Mouse (Mus musculus) bone marrow, adult 2 months (tissue): Measurements from ENCODE around the gene Tnnt1. TPM values are rescaled to one million over a fixed set of nuclear protein-coding genes. Genes with fewer than 3 reads are reported as not detected.
A peak's percentile ranks its signal among the peaks of the same experiment; 100 is the strongest.

ENCODE experiments used
- H3K27ac ChIP-seq: fragments of 200-500 bp; 2 replicates; pipeline ENCODE4 v1.5.1; 2012; ENCODE audit warnings: low read depth, mild to moderate bottlenecking, control low read depth, inconsistent platforms, low read length; ENCODE audit not compliant: control insufficient read depth, poor library complexity, insufficient read depth
- H3K4me1 ChIP-seq: fragments of 200-500 bp; 2 replicates; pipeline ENCODE4 v1.6.1; 2011; ENCODE audit warnings: low read length; ENCODE audit not compliant: control insufficient read depth, insufficient read depth
- H3K4me3 ChIP-seq: fragments of 200-500 bp; replicated peaks from 2 replicates; pipeline ENCODE3; 2011; ENCODE audit warnings: mild to moderate bottlenecking, low read depth, low read length, control low read depth; ENCODE audit not compliant: control insufficient read depth
- CTCF ChIP-seq: fragments of 200-500 bp; IDR thresholded peaks from 2 replicates; pipeline ENCODE4 v1.5.1; 2011; ENCODE audit warnings: low read length, control low read depth; ENCODE audit not compliant: control insufficient read depth, insufficient read depth
- POLR2A ChIP-seq: fragments of 200-500 bp; IDR thresholded peaks from 2 replicates; pipeline ENCODE4 v1.6.1; 2011; ENCODE audit warnings: low read depth, mild to moderate bottlenecking, control low read depth, low read length, borderline replicate concordance; ENCODE audit not compliant: control insufficient read depth
- WGBS: fragments of 180-500 bp; shearing (Covaris S2); methylation state at CpG from one replicate; pipeline ENCODE4 v1.1.7; 2018; 5-methylcytosine and 5-hydroxymethylcytosine counted together
- polyA plus RNA-seq: library from polyadenylated mRNA; stranded (reverse); fragments of >200 nt; gene quantifications from 2 replicates; pipeline ENCODE4 v1.2.4, GENCODE M21; 2011; ENCODE audit warnings: low replicate concordance; ENCODE audit not compliant: missing spikeins, insufficient read depth, insufficient read length

Tnnt1 gene
- polyA plus RNA-seq, 1 experiment, result 30.5 TPM

DNA sequence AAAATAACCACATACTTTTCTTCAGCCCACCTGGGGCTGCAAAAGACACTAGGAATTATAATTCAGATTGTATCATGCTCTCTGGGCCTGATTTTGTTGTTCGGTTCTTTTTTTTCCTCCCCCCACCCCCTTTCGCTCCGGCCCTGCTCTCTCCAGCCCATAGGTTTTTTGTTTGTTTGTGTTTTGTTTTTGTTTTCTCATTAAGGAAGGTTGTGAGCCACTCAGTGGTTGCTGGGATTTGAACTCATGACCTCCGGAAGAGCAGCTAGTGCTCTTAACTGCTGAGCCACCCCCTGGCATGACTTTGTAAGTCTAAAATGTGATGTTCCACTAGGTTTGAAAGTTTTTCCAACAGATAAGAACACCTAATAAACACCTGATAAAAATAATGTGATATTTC, 13.1 kb downstream of the Tnnt1 start:
- no peak overlapping the region for H3K4me3 ChIP-seq
- 79% methylated on average over 4 of the region's 4 CpGs for WGBS
- H3K27ac ChIP-seq, result no peak overlapping the region
- TF ChIP-seq POLR2A (no peak), CTCF (no peak)
- H3K4me1 ChIP-seq, result peaks cover 11% of the 10 kb centered on the region

DNA sequence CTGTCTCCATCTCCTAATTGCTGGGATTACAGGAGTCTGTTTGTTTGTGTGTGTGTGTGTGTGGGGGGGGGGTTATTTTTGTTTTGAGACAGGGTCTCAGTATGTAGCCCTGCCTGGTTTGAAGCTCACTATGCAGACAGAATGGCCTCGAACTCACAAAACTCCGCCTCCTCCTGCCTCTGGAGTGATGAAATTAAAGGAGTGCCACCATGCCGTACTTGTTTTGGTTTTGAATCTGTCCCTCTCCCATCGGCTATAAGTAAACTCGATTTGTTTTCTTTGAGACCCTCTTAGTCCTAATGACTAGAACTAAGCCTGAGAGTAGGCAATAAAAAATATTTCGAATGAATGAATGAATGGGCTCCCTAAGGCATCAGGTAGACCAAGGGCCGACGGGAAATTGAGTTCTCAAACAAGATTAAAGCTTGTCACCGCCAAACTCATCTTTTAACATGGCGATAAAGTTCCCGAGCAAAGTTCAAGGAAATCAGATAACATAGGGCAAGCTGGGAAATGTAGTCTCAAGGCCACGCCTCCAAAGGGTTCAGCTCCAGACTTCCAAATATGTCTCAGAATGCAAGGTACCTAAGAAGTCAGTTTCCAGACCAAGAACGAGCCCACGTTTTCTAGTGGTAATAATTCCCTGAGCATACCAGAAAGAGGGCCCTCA, 13.6 kb downstream of the Tnnt1 start:
- 31% methylated on average over 14 of the region's 14 CpGs for WGBS
- H3K4me3 ChIP-seq, result peak overlapping the region; percentile 70
- peaks cover 11% of the 10 kb centered on the region for H3K4me1 ChIP-seq
- 0 out of 2 replicates have a peak, but pooled peaks have one; percentile 2 for TF ChIP-seq POLR2A
- no peak for TF ChIP-seq CTCF
- H3K27ac ChIP-seq, result no peak overlapping the region

DNA sequence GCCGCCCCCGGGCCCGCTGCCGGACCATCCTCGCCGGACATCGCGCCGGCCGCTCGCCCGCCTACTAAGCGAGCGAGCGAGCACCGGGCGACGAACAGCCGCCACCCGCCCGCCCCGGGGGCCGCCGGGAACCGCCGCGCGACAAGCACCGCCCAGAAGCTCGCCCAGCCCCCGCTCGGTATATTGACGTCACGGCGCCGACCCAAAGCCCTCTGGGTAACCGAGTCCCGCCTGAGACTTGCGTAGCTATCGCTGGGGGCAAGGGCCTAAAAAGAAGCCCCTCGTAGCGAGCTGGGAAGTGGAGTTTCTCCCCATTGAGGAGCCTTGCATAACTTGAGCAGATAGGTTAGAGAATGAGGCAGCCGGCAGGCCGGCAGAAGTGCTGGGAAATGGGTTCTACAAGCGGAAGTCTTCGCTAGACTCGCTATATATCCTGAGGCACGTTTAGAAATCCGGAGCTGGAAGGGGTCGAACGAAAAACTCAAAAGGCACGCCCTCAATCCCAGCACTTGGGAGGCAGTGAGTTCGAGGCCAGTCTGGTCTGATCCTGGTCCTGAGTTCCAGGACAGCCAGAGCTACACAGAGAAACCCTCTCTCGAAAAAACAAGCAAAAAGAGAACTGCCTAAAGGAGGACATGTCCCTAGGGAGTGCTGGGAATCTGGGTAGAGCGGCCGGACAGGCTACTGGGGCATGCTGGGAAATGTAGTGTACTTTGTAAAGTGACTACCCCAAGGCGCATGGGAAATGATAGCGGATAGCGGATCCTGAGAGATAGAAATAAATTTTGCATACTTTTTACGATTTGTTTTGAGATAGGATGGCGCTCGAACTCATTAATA, 14.4 kb downstream of the Tnnt1 start, which contains the start of gene Ppp1r12c:
TSS of gene Ppp1r12c (minus strand) at position 123 of the 840 bp plus-strand sequence.
- 2% methylated on average over 61 of the region's 62 CpGs for WGBS
- TF ChIP-seq CTCF (no peak), POLR2A (peak; percentile 76; the same call in 1 of the 2 replicates)
- Histone ChIP-seq H3K4me3 (peak within 1 kb of the TSS; percentile 98), H3K27ac (peak within 1 kb of the TSS; percentile 78), H3K4me1 (peaks cover 10% of the 10 kb centered on the region)

DNA sequence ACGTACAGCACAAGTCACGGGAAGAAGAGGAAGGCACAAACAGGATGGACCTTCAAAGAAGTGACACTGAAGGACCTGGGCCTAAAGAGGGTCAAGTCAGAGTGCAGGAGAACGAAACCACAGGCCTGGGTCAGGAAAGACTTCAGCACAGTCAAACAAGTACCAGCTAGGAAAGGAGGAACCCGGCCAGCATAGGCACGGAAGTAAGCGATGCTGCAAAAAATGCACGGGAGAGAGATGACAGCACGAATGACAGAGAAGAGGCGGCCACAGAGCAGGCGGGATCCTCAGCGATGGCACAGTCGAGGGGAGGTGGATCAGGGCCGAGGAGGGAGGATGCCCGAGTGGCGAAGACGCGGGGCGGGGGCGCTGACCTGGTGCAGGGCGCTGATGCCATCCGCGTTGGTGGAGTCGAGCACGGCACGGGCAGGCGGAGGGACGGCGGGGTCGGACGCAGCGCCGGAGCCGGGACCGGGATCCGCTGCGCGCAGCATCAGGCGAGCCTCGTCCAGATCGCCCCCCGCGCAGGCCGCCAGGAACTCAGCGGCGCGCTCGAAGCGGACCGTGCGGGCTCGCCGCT, 15.2 kb downstream of the Tnnt1 start:
- Histone ChIP-seq H3K4me3 (peak overlapping the region; percentile 98), H3K4me1 (peaks cover 10% of the 10 kb centered on the region), H3K27ac (peak overlapping the region; percentile 78)
- TF ChIP-seq CTCF (no peak), POLR2A (no peak)
- under 1% methylated on average over 46 of the region's 52 CpGs for WGBS

DNA sequence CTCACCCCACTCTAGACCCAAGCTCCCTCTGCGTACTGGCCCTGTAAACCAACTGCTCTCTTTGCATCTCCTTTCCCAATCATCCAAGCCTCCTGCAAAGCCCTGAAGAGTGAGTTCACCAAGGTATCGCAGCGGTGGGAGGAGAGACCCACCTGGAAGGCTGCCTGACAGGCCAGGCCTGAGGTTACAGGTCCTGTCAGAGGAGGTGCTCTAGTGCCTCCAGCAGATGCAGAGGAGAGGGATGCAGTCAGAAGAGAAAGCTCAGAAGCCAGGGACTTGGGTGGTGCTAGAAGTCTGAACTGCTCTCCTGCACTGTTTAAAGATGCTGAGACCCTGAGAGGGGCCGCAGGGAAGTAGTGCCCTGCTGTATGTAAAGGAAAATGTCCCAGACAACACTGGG, 17.1 kb downstream of the Tnnt1 start:
- TF ChIP-seq POLR2A (no peak), CTCF (no peak)
- no peak overlapping the region for H3K4me3 ChIP-seq
- no peak overlapping the region for H3K27ac ChIP-seq
- peaks cover 5% of the 10 kb centered on the region; the same call in 1 of the 2 replicates for H3K4me1 ChIP-seq
- WGBS, result 89% methylated on average over 4 of the region's 4 CpGs

DNA sequence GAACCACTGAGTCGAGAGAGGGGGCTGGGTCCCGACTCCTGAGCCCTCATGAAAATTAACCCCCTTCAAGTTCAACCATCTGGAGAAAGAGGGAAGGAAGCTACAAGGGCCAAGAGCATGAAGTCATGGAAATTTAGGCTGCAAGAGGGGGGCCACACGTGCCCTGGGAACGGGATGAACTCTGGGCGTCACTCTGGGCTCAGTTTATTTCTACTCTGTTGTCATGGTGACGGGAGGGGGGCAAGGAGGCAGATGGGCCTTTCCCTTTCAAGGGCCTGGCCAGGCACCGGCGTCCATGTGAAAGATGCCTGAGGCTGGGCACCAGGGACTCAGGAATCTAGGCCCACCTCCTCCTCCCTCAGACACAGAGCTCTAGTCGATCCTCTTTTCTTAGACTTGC, 17.9 kb downstream of the Tnnt1 start:
- no peak for TF ChIP-seq CTCF
- Histone ChIP-seq H3K27ac (no peak overlapping the region), H3K4me3 (no peak overlapping the region), H3K4me1 (peaks cover under 1% of the 10 kb centered on the region; the same call in 1 of the 2 replicates)
- 37% methylated on average over 9 of the region's 9 CpGs for WGBS

DNA sequence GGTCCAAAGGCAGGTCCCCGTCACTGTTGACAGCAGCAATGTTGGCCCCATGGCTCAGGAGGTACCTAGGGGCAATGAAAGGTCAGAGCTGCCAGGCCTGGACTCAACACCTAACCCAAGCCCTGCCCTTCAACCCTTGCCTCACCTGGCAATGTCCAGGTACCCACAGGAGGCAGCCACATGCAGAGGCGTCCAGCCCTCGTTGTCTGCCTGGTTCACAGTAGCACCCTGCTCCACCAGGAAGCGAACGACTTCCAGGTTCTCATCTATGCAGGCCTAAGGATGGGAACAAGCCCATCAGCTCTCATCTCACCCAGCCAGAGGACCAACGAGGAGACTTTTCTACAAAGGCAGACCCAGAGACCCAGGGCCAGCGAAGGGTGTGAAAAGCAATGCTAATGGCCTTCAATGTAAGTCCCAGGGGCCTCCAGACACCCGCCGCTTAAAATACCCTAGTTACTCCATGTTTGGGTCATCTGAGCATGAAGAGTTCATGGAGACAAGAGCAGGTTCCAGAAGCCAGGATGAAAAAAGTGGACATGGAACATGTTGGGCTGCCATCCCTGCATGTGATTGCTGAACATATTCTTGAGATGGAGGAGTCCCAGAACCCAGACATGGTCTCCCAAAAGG, 18.8 kb downstream of the Tnnt1 start:
- Histone ChIP-seq H3K4me1 (peaks cover 4% of the 10 kb centered on the region; the same call in 1 of the 2 replicates), H3K27ac (no peak overlapping the region), H3K4me3 (no peak overlapping the region)
- TF ChIP-seq CTCF, result no peak
- TF ChIP-seq POLR2A, result no peak
- WGBS, result 92% methylated on average over 9 of the region's 9 CpGs
